Mouse (Mus musculus): ENCODE measurements around the gene CN725425. TPM values are rescaled to one million over a fixed set of nuclear protein-coding genes. Genes with fewer than 3 reads are reported as not detected.

The CN725425 gene
- polyA plus RNA-seq, 1 experiment from 2014 or later = not detected

- H3K36me3 ChIP-seq (replicated peaks; ENCODE audit: control insufficient read depth, insufficient read depth, low read depth, low read length) = no peaks in the 10 kb centered on the region
- peak; percentile 96 for ATAC-seq (replicated peaks; ENCODE audit: insufficient number of reproducible peaks, low FRiP score, low TSS enrichment, low read depth)
- DNase-seq (ENCODE audit: low spot score) = peak; percentile 89
- H3K4me3 ChIP-seq (ENCODE audit: low read depth, low read length) = peak within 1 kb of the TSS; percentile 36
- no peaks in the 10 kb centered on the region for H3K27me3 ChIP-seq (ENCODE audit: control insufficient read depth, insufficient read depth, low read length)
- H3K27ac ChIP-seq (replicated peaks; ENCODE audit: low read depth, low read length) = peak within 1 kb of the TSS; percentile 57; the same call in 1 of the 2 replicates
- peak within 1 kb of the TSS; percentile 30 for H3K9ac ChIP-seq (replicated peaks; ENCODE audit: low read length)
- no peaks in the 10 kb centered on the region for H3K9me3 ChIP-seq (replicated peaks; ENCODE audit: control insufficient read depth, low read length)
- no peaks in the 10 kb centered on the region for H3K4me1 ChIP-seq (ENCODE audit: control insufficient read depth, insufficient read depth, low read length)
- under 1% methylated on average over 22 of the region's 22 CpGs for WGBS
- H3K4me2 ChIP-seq (ENCODE audit: low read depth, low read length) = peak within 1 kb of the TSS; percentile 54
Observed at GRCm38 (mm10) chr15:91191412-91192222, 7.7 kb upstream of the CN725425 start, which contains the start of gene Abcd2. Gene Abcd2, minus strand, starts transcription at chr15:91191799.

- Histone ChIP-seq H3K9me3 (replicated peaks; ENCODE audit: control insufficient read depth, low read length) (no peaks in the 10 kb centered on the region), H3K4me3 (ENCODE audit: low read depth, low read length) (peak overlapping the region; percentile 36), H3K27ac (replicated peaks; ENCODE audit: low read depth, low read length) (peak overlapping the region; percentile 57; the same call in 1 of the 2 replicates), H3K4me2 (ENCODE audit: low read depth, low read length) (peak overlapping the region; percentile 54), H3K36me3 (replicated peaks; ENCODE audit: control insufficient read depth, insufficient read depth, low read depth, low read length) (no peaks in the 10 kb centered on the region), H3K9ac (replicated peaks; ENCODE audit: low read length) (peak overlapping the region; percentile 2; the same call in 1 of the 2 replicates), H3K27me3 (ENCODE audit: control insufficient read depth, insufficient read depth, low read length) (no peaks in the 10 kb centered on the region), H3K4me1 (ENCODE audit: control insufficient read depth, insufficient read depth, low read length) (no peaks in the 10 kb centered on the region)
- DNase-seq (ENCODE audit: low spot score) (no peak), ATAC-seq (replicated peaks; ENCODE audit: insufficient number of reproducible peaks, low FRiP score, low TSS enrichment, low read depth) (no peak)
- WGBS = 12% methylated on average over 7 of the region's 7 CpGs
Observed at GRCm38 (mm10) chr15:91192223-91192598, 7.1 kb upstream of the CN725425 start.

- Histone ChIP-seq H3K4me3 (ENCODE audit: low read depth, low read length) (no peak overlapping the region), H3K9ac (replicated peaks; ENCODE audit: low read length) (no peak overlapping the region), H3K4me2 (ENCODE audit: low read depth, low read length) (no peak overlapping the region), H3K27ac (replicated peaks; ENCODE audit: low read depth, low read length) (no peak overlapping the region), H3K9me3 (replicated peaks; ENCODE audit: control insufficient read depth, low read length) (no peaks in the 10 kb centered on the region), H3K36me3 (replicated peaks; ENCODE audit: control insufficient read depth, insufficient read depth, low read depth, low read length) (no peaks in the 10 kb centered on the region), H3K4me1 (ENCODE audit: control insufficient read depth, insufficient read depth, low read length) (no peaks in the 10 kb centered on the region), H3K27me3 (ENCODE audit: control insufficient read depth, insufficient read depth, low read length) (no peaks in the 10 kb centered on the region)
- ATAC-seq (replicated peaks; ENCODE audit: insufficient number of reproducible peaks, low FRiP score, low TSS enrichment, low read depth) (no peak), DNase-seq (ENCODE audit: low spot score) (no peak)
- WGBS = 90% methylated on average over 1 of the region's 1 CpGs
Observed at GRCm38 (mm10) chr15:91200833-91201232, 1.5 kb downstream of the CN725425 start.

- ATAC-seq (replicated peaks; ENCODE audit: insufficient number of reproducible peaks, low FRiP score, low TSS enrichment, low read depth) (no peak), DNase-seq (ENCODE audit: low spot score) (no peak)
- Histone ChIP-seq H3K27ac (replicated peaks; ENCODE audit: low read depth, low read length) (no peak overlapping the region), H3K4me3 (ENCODE audit: low read depth, low read length) (no peak overlapping the region), H3K9ac (replicated peaks; ENCODE audit: low read length) (no peak overlapping the region), H3K27me3 (ENCODE audit: control insufficient read depth, insufficient read depth, low read length) (no peaks in the 10 kb centered on the region), H3K4me2 (ENCODE audit: low read depth, low read length) (no peak overlapping the region), H3K36me3 (replicated peaks; ENCODE audit: control insufficient read depth, insufficient read depth, low read depth, low read length) (no peaks in the 10 kb centered on the region), H3K4me1 (ENCODE audit: control insufficient read depth, insufficient read depth, low read length) (no peaks in the 10 kb centered on the region), H3K9me3 (replicated peaks; ENCODE audit: control insufficient read depth, low read length) (no peaks in the 10 kb centered on the region)
- WGBS = 90% methylated on average over 1 of the region's 1 CpGs
Observed at GRCm38 (mm10) chr15:91202486-91202885, 3.2 kb downstream of the CN725425 start.

GRCm38 (mm10) chr15:91203521-91203920 lies 4.2 kb downstream of the CN725425 start:
- no peak overlapping the region for H3K4me3 ChIP-seq (ENCODE audit: low read depth, low read length)
- no peak for ATAC-seq (replicated peaks; ENCODE audit: insufficient number of reproducible peaks, low FRiP score, low TSS enrichment, low read depth)
- H3K4me2 ChIP-seq (ENCODE audit: low read depth, low read length) = no peak overlapping the region
- no peaks in the 10 kb centered on the region for H3K36me3 ChIP-seq (replicated peaks; ENCODE audit: control insufficient read depth, insufficient read depth, low read depth, low read length)
- no peaks in the 10 kb centered on the region for H3K4me1 ChIP-seq (ENCODE audit: control insufficient read depth, insufficient read depth, low read length)
- no peak overlapping the region for H3K9ac ChIP-seq (replicated peaks; ENCODE audit: low read length)
- H3K27ac ChIP-seq (replicated peaks; ENCODE audit: low read depth, low read length) = no peak overlapping the region
- H3K9me3 ChIP-seq (replicated peaks; ENCODE audit: control insufficient read depth, low read length) = no peaks in the 10 kb centered on the region
- no peak for DNase-seq (ENCODE audit: low spot score)
- no peaks in the 10 kb centered on the region for H3K27me3 ChIP-seq (ENCODE audit: control insufficient read depth, insufficient read depth, low read length)
- 89% methylated on average over 3 of the region's 3 CpGs for WGBS

GRCm38 (mm10) chr15:91206518-91206917 lies 7.2 kb downstream of the CN725425 start:
- no peak overlapping the region for H3K4me2 ChIP-seq (ENCODE audit: low read depth, low read length)
- WGBS = 90% methylated on average over 5 of the region's 5 CpGs
- DNase-seq (ENCODE audit: low spot score) (no peak), ATAC-seq (replicated peaks; ENCODE audit: insufficient number of reproducible peaks, low FRiP score, low TSS enrichment, low read depth) (no peak)
- H3K27me3 ChIP-seq (ENCODE audit: control insufficient read depth, insufficient read depth, low read length) = no peaks in the 10 kb centered on the region
- H3K9me3 ChIP-seq (replicated peaks; ENCODE audit: control insufficient read depth, low read length) = no peaks in the 10 kb centered on the region
- no peaks in the 10 kb centered on the region for H3K4me1 ChIP-seq (ENCODE audit: control insufficient read depth, insufficient read depth, low read length)
- H3K4me3 ChIP-seq (ENCODE audit: low read depth, low read length) = no peak overlapping the region
- H3K9ac ChIP-seq (replicated peaks; ENCODE audit: low read length) = no peak overlapping the region
- H3K36me3 ChIP-seq (replicated peaks; ENCODE audit: control insufficient read depth, insufficient read depth, low read depth, low read length) = no peaks in the 10 kb centered on the region
- no peak overlapping the region for H3K27ac ChIP-seq (replicated peaks; ENCODE audit: low read depth, low read length)

- 78% methylated on average over 5 of the region's 5 CpGs for WGBS
- DNase-seq (ENCODE audit: low spot score) (no peak), ATAC-seq (replicated peaks; ENCODE audit: insufficient number of reproducible peaks, low FRiP score, low TSS enrichment, low read depth) (no peak)
- Histone ChIP-seq H3K27ac (replicated peaks; ENCODE audit: low read depth, low read length) (no peak overlapping the region), H3K36me3 (replicated peaks; ENCODE audit: control insufficient read depth, insufficient read depth, low read depth, low read length) (no peaks in the 10 kb centered on the region), H3K4me2 (ENCODE audit: low read depth, low read length) (no peak overlapping the region), H3K9me3 (replicated peaks; ENCODE audit: control insufficient read depth, low read length) (no peaks in the 10 kb centered on the region), H3K9ac (replicated peaks; ENCODE audit: low read length) (no peak overlapping the region), H3K4me3 (ENCODE audit: low read depth, low read length) (no peak overlapping the region), H3K27me3 (ENCODE audit: control insufficient read depth, insufficient read depth, low read length) (no peaks in the 10 kb centered on the region), H3K4me1 (ENCODE audit: control insufficient read depth, insufficient read depth, low read length) (no peaks in the 10 kb centered on the region)
Observed at GRCm38 (mm10) chr15:91237294-91237693, 38.0 kb downstream of the CN725425 start.

- Histone ChIP-seq H3K4me3 (ENCODE audit: low read depth, low read length) (no peak overlapping the region), H3K4me2 (ENCODE audit: low read depth, low read length) (no peak overlapping the region), H3K27me3 (ENCODE audit: control insufficient read depth, insufficient read depth, low read length) (no peaks in the 10 kb centered on the region), H3K36me3 (replicated peaks; ENCODE audit: control insufficient read depth, insufficient read depth, low read depth, low read length) (no peaks in the 10 kb centered on the region), H3K9ac (replicated peaks; ENCODE audit: low read length) (no peak overlapping the region), H3K4me1 (ENCODE audit: control insufficient read depth, insufficient read depth, low read length) (no peaks in the 10 kb centered on the region), H3K27ac (replicated peaks; ENCODE audit: low read depth, low read length) (no peak overlapping the region), H3K9me3 (replicated peaks; ENCODE audit: control insufficient read depth, low read length) (no peaks in the 10 kb centered on the region)
- ATAC-seq (replicated peaks; ENCODE audit: insufficient number of reproducible peaks, low FRiP score, low TSS enrichment, low read depth) (no peak), DNase-seq (ENCODE audit: low spot score) (no peak)
- 86% methylated on average over 3 of the region's 3 CpGs for WGBS
Observed at GRCm38 (mm10) chr15:91240683-91241335, 41.5 kb downstream of the CN725425 start.

Measured in embryonic facial prominence, embryonic 11.5 days (tissue).